Mouse (Mus musculus) lung, postnatal 25 days (tissue): ENCODE measurements around the gene Sox5.

Source experiments
- DNase-seq: peaks from one replicate; pipeline ENCODE4 v3.0.0; 2022; ENCODE audit warnings: low spot score

The Sox5 gene

GRCm38 (mm10) chr6:144103612-144104011 lies 678.2 kb downstream of the Sox5 start:
- no peak for DNase-seq

DNA sequence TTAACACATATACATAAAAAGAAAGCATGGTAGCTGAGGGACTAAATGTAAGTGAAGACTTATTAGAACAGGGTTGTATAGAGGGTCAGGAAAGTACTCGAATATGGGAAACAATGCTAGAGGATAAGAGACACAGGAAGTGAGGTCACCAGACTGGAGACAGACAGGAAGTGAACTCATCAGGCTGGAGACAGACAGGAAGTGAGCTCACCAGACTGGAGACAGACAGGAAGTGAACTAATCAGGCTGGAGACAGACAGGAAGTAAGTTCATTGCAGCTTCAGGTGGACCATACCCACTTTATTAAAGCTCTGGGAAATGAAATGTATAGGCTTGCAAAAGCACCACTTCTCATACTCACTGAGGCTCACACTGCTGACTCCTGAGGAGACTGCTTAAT lies 680.9 kb downstream of the Sox5 start:
- no peak for DNase-seq

GRCm38 (mm10) chr6:144098119-144098518 lies 683.7 kb downstream of the Sox5 start:
- DNase-seq: no peak

- DNase-seq: no peak
Observed at GRCm38 (mm10) chr6:144088256-144088655, 693.5 kb downstream of the Sox5 start.

DNA sequence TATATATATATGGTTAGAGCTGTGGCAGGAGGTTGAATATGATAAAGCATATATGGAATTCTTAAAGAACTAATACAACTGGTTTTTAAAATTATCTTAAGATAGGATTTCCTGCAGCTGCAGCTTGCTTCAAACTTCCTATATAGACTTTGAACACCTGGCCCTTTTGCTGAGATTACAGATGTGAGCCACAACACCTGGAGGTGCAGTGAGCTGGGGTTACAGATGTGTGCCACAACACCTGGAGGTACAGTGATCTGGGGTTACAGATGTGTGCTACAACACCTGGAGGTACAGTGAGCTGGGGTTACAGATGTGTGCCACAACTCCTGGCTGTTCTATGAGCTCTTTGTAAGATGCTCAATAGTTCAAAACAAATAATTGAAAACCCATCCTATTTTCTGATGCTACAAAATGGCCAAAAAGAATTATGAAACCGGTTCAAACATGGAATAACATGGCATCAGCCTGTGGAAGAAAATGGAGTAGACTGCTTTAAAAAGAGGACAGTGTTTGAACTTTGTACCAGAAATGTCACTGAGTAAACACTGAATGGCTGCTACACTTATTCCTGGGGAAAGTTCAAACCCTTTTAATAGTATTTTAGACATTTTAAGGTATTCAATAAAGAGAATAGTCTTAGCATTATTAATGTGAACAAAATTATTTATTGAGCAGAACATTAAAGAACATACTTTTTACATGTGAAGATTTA lies 695.5 kb downstream of the Sox5 start:
- no peak for DNase-seq

DNA sequence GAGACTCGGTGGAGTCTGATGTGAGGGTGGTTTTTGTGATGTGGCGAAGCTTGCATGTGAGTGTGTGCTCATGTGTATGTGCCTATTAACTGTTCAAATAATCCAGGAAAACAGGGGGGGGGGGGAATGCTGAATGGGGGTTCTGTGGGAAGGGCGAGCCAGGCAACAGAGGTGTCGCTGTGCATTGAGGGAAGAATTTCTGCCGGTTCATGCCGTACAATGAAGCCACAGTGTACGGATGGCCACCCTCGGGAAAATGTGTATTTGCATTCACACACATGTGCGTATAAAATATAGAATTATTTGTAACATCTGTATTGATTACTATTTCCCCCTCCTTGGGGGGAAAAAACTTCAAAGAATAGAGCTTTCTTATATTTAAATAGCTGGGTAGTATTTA lies 699.5 kb downstream of the Sox5 start:
- DNase-seq: no peak

- no peak for DNase-seq
Observed at GRCm38 (mm10) chr6:144077826-144078225, 704.0 kb downstream of the Sox5 start.

- no peak for DNase-seq
Observed at GRCm38 (mm10) chr6:144076376-144076775, 705.4 kb downstream of the Sox5 start.

DNA sequence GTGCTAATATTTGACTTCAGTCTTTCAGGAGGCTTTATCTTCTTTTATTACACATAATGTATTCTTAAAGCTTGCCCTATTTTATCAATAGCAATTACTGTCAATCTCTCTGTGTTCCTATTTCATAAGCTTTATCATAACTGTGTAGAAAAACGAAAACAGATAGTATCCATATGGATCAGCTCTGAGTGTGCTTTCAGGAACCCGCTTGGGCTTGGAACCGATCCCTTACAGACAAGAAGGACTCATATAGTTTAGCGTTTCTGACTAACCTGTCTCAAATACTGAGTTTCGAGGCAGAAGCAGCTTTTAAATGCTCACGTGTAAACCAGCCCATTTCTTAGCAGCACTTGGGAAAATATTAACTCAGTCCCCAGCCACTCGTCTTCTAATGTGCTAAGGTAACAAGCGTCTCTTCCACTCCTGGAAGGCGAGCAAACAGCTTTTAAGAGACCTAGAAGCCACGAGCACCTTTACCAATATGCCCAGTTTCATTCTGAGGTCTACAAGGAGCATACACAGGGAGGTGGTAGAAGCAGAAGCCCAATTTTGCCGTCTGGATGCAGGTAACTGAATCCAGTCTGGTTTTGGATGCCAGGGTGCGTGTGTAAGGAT lies 706.3 kb downstream of the Sox5 start:
- no peak for DNase-seq

- no peak for DNase-seq
Observed at GRCm38 (mm10) chr6:144074826-144075225, 707.0 kb downstream of the Sox5 start.

GRCm38 (mm10) chr6:144070461-144070860 lies 711.3 kb downstream of the Sox5 start:
- no peak for DNase-seq

GRCm38 (mm10) chr6:144067491-144067890 lies 714.3 kb downstream of the Sox5 start:
- DNase-seq: no peak

DNA sequence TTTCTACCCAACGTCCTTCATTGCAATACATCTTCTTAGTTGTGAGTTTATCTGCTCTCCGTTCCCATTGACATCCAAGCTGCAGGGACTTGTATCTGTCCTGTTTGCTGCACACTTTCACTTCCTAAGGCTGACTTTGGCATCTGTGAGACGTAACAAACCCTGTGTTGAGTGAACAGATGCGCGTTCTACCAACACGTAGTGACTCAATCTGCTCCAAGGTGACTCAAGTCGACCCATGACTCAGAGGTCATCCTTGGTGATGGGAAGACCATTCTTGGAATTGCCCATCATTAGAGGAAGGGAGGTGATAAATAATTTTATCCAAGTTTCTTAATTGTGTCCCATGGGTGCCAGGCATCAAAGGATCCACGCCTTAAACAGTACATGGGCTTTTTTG lies 719.3 kb downstream of the Sox5 start:
- no peak for DNase-seq

GRCm38 (mm10) chr6:144061814-144062213 lies 720.0 kb downstream of the Sox5 start:
- DNase-seq: no peak

- DNase-seq: no peak
Observed at GRCm38 (mm10) chr6:144057098-144057632, 724.6 kb downstream of the Sox5 start.

GRCm38 (mm10) chr6:144056252-144057097 lies 725.3 kb downstream of the Sox5 start:
- DNase-seq: peak; percentile 73

GRCm38 (mm10) chr6:144052487-144052886 lies 729.3 kb downstream of the Sox5 start:
- DNase-seq: no peak

DNA sequence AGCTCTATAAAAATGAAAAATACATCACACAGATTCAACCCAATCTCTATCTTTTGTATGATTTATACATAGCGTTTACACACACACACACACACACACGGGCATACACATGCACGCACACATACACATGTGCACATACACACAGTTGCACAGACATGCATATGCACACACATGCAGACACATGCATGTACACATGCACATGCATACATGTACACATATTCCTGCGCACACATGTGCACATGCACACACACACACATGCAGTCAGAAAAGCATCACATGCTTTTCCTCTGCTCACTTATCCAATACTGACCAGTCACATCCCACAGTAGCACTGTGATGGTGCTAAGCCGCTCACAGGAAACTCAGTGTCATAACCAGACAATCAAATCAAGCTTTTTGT lies 730.5 kb downstream of the Sox5 start:
- DNase-seq: no peak

GRCm38 (mm10) chr6:144048201-144048924 lies 733.4 kb downstream of the Sox5 start:
- no peak for DNase-seq

DNA sequence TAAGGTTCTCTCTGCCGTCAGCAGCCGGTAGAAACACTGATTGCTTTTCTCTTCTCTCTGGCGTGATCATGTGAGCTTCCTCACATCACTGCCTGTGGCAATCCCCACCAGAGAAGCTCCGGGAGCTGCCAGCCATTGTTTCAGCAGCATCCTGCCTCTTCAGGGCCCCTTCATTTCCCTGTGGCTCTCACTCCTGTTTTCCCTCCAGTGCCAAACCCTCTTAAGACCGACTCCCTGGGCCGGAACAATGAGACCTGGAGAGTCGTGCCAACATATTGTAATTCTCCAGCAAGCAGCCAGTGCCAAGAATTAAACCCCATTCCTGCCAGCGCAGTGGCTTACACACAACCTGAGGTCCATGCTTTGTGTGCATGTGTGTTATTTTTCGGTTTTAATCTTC lies 736.3 kb downstream of the Sox5 start:
- peak; percentile 74 for DNase-seq

DNA sequence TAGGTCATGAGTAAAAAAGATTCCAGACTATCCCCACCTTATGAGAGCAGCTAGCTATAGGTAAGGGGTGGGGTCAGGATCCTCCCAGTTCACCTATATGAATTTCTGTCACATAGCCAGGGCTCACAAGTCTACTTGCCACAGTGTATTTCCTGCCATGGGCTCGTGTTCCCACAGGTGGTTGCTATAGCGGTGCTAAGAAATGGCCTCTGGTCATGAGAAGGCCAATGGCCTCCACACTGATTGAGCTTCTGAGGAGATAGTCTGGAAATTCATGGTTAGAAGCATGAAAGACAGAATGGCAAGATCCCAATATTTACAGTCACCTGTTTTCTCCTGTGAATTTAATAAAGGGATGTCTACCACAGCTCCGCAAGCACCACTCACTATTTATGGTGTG lies 737.4 kb downstream of the Sox5 start:
- no peak for DNase-seq

DNA sequence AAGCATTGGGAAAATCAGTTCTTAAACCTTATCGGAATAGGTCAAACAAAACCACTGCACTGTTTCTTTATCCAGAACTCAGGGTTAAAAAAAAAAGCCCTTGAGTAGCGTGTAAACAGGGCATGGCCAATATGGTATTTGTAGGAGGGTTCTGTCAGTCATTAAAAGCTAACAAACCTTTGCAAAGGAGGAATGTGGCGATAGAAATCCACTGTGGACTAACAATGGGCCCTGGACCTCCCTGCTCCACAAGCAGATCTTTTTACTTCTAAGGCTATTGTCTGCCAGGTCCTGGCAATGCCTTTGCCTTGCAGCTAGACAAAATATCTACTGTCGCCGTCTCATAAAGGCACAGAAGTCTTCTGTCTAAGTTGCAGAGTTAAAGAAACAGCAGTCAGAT lies 738.8 kb downstream of the Sox5 start:
- DNase-seq: no peak
